Mouse (Mus musculus) naive thymus-derived CD4-positive, alpha-beta T cell, adult 2 months (primary cell): ENCODE results near the gene Gp9.

Experiments
- DNase-seq: peaks from one replicate; pipeline ENCODE4 v3.0.0-alpha.2; 2011; ENCODE audit warnings: low read depth

The Gp9 gene

GRCm38 (mm10) chr6:87787108-87787890 lies 9.4 kb downstream of the Gp9 start:
- DNase-seq = no peak

DNA sequence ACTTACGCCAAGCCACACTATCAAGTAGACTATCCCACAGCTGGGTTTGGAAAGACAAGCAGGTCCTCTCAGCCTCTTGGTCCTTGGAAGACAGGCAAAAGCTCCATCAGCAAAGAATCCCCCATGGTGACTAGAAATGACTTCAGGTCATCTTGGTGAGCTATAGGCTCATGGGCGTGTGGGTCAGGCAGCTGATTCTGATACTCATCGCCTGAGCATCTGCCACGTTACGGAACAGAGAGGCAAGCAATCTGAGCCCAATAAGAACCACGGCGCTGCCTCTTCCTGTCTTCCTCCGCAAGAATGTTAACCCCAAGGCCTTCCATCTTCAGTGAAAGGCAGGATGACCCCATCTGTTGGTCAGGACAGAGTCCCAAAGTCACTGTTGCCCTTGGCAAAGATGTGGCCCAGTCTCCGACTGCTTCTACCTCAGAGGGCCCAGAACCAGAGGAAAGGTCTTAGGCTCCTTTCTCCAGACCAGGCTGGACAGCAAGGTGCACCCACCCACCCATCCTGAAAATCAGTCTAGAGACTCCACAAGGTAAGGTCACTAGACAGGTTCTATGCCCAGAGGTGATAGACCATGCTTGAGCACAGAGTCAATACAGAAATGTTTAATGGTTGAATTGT lies 10.5 kb downstream of the Gp9 start:
- DNase-seq = no peak

DNA sequence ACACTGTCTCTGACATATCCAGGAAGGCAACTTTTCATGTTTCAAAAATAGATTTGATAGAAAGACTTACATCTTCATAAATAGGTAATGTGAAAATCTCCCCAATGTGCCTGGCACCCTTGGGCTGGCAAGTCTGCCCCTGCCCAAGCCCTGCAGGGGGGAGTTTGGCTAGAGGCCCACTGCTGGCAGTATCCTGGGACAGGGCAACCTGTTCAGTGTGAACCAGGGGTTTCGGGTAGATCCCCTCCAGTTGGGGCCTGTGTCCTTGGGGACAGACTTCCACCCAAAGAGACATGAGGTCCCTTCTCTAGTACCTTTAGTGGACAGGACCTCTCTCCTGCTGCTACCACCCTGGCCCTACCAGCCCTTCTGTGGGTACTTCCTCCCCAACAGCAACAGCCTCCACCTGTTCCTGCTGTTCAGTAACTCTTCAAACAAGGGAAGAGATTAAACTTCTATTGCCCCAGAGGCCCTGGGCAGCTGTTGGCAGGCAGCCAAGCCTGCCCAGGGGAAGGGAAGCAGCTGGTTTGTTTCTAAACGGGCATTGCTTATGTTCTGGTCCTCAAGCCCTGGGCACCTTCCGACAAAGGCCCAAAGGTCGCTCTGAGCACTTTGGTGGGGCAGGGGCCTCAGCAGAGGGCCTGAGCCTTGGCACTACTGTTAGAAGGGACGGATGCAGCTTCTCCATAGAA lies 11.2 kb downstream of the Gp9 start:
- no peak for DNase-seq

DNA sequence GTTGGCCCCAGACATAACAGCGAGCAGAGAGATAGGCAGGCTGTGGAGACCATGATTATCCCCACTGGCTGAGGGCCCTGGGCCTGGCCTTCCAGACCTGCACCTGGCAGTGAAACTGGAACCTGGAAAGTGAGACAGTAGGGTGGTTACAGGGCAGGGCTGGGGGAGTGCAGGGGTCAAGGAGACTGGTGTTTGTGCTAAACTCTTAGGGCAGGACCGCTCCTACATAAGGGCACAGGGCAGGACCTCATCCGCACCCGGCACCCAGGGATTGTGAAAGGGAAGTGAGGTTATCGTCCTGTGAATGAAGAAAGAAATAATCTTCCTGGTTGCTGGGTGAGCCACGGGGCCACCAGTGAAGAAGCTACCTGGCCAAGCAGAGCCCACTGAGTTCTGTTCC lies 11.9 kb downstream of the Gp9 start:
- no peak for DNase-seq

GRCm38 (mm10) chr6:87790779-87791480 lies 13.1 kb downstream of the Gp9 start:
- no peak for DNase-seq

GRCm38 (mm10) chr6:87791826-87792225 lies 14.0 kb downstream of the Gp9 start:
- no peak for DNase-seq

DNA sequence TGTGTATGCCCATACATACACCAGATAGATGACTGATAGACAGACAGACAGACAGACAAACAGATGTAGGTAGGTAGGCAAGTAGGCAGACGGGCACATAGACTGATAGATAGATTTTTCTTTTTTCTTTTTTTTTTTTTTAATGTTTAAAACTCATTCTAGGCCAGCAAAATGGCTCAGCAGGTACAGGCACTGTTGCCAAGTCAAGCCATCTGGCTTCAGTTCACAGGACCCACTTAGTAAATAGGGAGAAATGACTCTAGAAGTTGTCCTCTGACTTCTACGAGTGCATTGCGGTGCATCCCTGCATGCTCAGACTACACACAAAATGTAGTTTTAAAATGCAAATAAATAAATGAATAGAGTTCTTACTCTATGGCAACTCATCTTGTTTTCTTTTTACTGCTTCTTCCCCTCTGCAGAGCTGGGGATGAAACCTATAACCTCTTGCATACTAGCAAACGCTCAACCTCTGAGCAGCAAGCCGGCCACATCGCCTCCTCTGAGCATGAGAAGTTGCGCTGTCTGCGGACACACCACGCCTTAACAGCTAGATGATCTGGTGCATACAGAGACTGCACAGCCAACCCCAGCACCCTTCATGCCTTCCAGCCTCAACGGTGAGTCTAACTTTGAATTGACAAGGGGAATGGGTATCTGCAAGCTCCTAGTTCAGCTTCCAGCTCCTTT lies 16.1 kb downstream of the Gp9 start:
- no peak for DNase-seq

- no peak for DNase-seq
These were observed 17.7 kb downstream of the Gp9 start for GRCm38 (mm10) chr6:87795385-87796150.

DNA sequence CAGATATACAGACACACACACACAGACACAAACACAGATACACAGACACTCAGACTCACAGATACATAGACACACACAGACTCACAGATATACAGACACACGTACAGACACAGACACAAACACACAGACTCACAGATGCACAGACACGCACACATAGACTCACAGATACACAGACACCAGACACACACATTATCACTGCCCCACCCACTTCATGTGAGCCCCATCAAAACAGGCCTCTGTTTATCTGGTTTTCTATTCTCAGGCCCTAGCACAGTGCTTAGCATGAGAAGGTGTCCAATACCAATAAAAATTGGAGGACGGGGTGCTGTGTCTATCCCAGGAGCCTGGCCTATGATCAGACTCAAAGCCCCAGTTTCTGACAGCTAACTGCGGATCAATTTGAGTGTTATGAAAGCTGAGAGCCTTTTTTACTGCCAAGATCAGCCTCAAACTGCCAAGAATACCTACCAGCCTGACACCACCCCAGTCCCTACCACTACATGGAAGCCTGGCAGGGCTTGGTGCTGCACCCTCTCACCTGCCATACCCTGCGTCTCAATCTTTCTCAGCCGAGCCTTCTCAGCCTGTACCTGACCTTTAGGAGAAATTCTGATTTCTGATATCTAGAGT lies 18.5 kb downstream of the Gp9 start:
- DNase-seq = no peak

DNA sequence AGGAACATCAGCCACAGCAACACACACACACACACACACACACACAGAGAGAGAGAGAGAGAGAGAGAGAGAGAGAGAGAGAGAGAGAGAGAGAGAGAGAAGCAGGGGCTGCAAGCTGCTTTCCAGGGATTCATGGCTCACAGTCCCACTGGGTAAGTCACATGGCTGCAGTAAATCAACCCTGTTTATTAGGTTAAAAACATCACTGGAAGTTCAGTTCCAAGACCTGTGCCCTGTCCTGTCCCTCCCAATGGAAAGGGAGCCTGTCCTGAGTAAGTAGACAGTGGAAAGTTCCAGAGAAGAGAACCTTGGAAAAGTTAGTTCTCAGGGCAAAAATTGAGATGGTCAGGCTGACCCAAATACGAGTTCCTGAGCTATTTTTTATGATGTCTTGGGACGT lies 19.4 kb downstream of the Gp9 start:
- no peak for DNase-seq

DNA sequence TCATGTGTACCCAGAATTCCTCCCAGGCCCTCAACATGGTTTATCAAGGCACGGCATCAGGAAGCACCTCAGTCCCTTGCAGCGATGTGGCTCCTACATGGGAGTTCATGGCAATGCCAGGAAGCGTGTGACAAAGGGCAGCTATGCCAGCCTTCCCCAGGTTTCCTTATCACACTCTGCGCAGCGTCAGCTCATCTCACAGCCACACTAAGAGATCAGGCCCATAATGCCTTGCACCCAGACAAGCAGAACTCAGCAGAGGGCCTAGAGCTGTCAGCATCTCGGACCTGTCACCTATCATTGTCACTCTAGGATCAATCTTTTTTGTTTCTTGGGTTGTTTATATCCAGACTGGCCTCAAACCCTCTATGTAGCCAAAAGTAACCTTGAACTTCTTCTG lies 21.7 kb downstream of the Gp9 start:
- no peak for DNase-seq

GRCm38 (mm10) chr6:87802462-87802861 lies 24.6 kb downstream of the Gp9 start:
- no peak for DNase-seq

DNA sequence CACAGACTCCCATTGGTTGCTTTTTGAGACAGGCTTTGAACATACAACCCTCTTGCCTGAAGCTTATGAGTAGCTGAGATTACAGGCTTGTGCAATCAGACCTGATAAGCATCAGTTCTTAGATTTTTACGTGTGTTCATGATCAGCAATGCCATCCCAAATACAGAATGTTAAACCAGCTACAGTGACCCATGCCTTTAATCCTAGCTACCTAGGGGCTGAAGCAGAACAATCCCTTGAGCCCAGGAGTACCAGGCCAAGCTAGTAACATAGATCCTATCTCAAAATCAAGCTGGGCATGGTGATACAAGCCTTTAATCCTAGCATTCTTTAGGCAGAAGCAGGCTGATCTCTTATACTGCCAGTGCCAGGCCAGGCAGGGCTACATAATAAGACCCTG lies 26.2 kb downstream of the Gp9 start:
- no peak for DNase-seq

DNA sequence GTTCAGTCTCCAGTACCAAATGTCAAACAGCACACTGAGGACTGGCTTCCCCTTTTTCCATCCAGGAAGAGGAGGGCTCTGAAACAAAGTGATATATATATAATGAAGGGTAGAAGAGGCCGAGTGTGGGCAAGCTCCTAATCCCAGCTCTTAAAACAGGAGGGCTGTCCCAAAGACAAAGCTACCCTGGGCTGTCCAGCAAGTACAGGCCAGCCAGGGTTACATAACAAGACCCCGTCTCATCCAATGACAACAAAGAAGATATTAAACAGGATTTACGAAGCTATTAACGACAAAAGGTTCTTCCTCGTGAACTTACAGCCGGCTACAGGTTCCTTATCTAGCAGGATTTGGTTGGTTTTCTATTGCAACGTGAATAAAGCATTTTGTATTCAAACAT lies 27.0 kb downstream of the Gp9 start:
- DNase-seq = no peak

- DNase-seq = no peak
These were observed 27.6 kb downstream of the Gp9 start for GRCm38 (mm10) chr6:87805448-87805847.

DNA sequence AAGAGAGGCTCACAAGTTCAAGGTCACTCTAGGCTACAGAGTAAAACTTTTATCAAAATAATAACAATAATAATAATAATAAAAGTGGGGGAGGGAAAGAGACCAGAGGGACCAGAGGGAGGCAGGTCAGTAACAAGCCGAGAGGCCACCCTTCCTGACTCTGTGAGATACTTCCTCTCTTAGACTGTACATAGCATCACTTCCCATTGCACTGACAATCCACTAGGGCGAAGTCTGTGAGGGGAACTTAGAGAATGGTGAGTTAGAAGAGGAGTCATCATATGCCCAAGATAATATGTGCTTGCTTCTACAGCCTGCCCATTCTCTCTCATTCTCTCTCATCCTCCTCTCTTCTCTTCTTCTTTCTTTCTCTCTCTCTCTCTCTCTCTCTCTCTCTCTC lies 28.2 kb downstream of the Gp9 start:
- peak; percentile 24 for DNase-seq

- DNase-seq = no peak
These were observed 29.0 kb downstream of the Gp9 start for GRCm38 (mm10) chr6:87806857-87807256.

DNA sequence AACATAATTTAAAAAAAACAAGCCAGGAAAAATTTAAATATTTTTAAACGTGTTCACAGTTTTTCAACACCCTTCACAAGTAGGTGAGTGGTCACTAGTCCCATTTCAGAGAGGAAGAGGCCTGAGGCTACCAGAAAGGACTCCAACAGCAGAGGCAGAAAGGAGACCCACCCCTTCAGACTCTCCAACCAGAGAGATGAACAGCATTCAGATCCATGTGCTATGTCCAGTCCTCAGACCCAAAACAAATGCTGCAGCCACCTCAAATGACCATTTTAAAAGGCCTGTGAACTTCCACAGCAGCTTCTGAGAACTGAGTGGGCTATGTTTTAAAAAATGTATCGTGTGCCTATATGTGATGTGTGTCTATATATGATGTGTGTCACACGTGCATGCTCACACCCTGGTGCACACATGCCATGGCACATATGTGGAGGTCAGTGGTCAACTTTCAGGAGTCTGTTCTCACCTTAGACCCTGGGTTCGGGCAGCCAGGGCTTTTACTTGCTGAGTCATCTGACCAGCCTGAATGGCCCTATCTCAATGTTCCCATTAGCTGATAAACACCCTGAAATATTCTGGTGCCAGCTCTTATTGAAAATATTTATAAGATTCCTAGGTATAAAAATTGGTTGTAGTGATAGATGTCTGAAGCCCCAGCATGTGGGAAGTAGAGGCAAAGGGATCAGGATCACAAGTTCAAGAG lies 30.0 kb downstream of the Gp9 start:
- DNase-seq = no peak

DNA sequence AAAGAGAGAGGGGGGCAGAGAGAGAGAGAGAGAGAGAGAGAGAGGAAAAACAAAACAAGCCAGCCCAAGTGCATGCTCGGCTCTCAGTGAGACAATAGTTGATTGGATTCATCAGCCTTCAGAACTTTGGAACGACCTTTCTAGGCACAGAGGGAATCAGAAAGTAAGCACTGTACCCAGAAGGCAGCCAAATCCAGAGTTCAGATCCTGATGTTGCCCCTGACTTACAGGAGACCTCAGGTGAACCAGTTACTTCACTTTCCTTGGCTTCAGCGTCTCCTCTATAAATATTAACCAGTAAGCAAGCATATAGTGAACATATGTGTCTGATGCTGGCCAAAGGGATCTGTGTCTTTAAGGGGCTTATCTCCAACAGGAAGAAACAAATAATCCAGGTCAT lies 30.6 kb downstream of the Gp9 start:
- DNase-seq = no peak

DNA sequence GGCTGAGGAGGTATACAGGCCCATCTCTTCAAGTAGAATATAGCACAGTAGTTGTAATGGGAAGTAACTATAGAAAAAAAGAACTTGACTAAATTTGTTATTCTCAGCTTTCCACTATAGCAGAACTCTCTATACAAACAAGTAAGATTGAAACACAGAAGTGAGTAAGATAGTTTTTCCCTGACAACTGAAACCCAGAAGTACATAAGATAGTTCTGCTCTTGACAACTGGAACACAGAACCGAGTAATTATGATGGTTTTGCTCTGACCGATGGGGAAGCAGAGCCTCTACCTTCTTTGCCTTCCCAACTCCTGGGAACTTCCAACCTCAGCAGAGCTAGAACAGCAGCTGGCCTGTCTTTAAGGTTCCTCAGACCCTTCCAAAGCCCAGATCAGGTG lies 31.3 kb downstream of the Gp9 start:
- DNase-seq = peak; percentile 20
